Mouse (Mus musculus) megakaryocyte, embryonic 14.5 days (primary cell): ENCODE results near the gene Ric8b.

Source experiments
- FLI1 ChIP-seq: IDR thresholded peaks from 2 replicates; pipeline ENCODE4 v1.6.1; 2012; ENCODE audit warnings: low read length, inconsistent platforms, mixed read lengths
- GATA1 ChIP-seq: IDR thresholded peaks from 3 replicates; pipeline ENCODE4 v1.6.1; 2012; ENCODE audit warnings: mixed read lengths, low read length, inconsistent platforms, borderline replicate concordance

GRCm38 (mm10) chr10:85013924-85014428 lies 96.6 kb downstream of the Ric8b start:
- no peak for TF ChIP-seq GATA1
- no peak for TF ChIP-seq FLI1
